Mouse (Mus musculus) embryo, embryonic 11 days (tissue): ENCODE data around the gene Capn11.

ENCODE experiments used
- DNase-seq: peaks from one replicate; pipeline ENCODE4 v3.0.0-alpha.2; 2015

The Capn11 gene

DNA sequence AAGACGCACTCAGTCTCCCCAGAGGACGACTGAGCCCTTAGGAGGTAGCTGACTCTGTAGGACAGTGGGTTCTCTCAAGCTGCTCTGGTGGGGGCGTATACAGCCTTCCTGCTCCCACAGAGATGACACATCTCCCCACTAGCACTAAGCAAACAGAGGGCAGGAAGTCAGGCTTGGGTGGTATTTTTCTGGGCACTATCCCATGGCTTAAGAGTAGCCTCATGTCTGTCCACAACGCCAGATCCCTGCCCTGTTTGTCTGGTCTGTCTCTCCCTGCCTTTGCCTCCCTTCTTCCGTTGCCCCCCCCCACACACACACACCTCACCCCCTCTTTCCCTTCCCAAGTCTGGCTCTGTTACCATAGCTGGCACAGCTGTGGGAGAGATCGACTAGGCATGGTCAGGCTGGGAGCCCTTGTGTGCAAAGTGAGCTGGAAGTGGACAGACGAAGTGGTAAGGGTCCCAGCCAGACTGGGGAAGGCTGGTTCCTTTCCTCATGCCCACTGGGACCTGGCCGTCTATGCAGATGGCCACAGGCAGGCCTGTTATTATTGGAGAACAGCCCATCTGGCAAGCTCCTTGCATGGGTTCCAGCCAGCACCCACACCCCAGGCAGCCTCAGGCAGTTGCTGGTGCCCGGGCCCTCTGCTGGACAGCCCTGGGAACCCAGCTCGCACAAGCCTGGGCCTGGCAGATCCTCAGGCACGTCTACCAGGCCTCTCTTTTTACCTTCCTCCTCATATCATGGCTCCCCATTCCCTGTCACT lies 62.3 kb downstream of the Capn11 start:
- DNase-seq, result peak; percentile 71

DNA sequence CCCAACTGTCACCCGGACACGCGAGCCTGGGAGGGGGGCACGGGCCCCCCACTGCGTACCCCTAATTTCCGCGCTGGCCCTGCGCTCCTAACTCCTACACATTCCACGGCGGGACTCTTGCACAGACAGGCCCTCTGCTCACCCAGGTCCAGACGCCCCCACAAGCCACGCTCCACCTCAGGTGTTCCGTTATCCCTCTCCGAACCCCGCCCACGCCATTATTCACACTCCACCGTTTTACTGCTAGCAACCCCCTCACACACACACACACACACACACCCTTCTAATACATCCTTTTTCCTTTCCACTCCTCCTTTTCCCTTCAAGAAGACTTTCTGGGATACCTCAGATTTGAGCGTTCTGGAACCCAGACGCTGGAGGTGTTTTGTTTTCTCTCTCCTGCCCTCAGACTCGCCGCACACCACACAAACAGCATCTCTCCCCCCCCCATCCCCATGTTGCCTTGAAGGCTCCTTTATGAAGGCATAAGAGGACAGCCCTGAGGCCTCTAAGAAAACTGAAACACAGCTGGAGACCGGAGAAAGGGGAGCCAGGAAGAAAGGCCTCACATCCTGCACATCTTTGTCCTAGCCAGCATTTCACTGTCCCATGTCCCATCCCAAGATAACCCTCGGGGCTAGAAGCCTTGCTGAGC lies 63.3 kb downstream of the Capn11 start:
- DNase-seq, result no peak

DNA sequence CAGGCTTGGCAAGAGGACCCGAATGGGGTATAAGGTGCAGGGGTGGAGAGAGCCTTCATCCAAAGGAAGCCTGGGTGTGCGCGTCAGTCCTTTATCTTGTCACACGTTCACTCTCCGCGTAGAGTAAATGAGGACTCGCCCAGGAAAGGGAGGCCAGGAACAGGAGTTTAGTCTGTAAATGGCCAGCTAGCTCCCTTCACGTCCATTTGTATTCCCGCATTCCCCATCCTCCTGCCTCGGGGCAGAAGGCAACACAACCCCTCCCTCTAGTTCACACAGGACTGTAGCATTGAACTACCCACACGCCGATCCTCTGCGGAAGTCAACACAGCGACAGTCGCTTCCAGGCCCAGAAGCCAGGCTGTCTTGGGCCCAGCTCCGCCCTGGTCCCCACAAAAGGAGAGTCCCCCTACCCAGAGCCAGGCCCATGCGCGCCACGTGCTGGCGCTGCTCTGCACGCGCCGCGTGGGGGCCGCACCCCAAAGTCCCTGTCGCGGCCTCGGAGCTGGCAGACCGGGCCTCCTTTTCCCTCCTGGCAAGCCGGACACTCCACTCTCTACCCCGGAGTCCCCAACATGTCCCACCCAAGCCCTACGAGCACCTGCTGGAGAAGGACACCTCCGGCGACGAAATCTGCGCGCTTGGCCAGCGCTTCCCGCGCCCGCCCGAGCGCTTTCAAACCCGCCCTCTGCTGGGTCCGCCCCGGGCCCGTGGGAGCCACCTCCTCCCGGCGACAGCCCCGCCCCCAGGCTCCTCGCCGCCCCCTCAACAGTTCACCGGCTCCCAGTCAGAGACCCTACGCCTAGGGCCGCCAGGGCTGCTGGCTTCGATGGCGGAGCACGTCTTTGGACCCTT lies 64.0 kb downstream of the Capn11 start:
- DNase-seq, result peak; percentile 87

DNA sequence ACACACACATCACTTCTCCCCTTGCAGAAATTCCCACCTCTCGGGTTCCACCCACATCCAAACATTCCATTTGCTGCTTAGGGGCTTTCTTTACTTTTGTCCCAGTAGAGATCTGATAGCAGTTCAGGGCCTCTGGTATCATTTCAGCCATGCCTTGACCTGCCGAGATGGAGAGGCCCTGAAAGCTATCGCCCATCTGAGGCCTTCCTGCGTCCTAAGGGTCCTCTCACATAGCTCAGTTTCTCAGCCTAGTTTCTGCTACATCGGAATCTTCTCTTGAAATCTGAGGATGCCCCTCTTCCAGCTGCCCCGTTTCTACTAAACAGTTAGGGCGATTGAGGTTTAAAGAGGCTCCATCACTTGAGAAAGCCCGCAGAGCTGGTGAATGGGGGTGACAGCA lies 64.9 kb downstream of the Capn11 start:
- no peak for DNase-seq

DNA sequence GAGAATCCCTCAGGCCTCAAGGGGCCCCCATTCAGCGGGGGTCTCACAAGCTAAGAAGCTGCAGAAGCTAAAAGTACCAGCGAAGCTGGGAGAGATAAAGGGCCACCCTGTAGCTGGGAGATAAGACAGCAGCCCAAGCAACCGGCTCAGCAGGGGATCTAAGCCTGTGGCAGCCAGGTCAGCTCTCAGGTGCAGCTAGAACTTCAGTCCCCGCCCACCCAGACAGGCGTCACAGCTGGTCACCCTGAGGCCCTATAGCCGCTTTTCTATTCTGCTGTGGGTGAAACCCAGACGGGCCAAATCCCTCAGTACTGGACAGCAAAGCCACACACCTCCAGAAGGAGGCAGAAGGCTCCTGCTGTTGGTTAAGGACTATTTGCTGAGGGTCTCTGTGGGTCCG lies 65.6 kb downstream of the Capn11 start:
- DNase-seq, result peak; percentile 29

DNA sequence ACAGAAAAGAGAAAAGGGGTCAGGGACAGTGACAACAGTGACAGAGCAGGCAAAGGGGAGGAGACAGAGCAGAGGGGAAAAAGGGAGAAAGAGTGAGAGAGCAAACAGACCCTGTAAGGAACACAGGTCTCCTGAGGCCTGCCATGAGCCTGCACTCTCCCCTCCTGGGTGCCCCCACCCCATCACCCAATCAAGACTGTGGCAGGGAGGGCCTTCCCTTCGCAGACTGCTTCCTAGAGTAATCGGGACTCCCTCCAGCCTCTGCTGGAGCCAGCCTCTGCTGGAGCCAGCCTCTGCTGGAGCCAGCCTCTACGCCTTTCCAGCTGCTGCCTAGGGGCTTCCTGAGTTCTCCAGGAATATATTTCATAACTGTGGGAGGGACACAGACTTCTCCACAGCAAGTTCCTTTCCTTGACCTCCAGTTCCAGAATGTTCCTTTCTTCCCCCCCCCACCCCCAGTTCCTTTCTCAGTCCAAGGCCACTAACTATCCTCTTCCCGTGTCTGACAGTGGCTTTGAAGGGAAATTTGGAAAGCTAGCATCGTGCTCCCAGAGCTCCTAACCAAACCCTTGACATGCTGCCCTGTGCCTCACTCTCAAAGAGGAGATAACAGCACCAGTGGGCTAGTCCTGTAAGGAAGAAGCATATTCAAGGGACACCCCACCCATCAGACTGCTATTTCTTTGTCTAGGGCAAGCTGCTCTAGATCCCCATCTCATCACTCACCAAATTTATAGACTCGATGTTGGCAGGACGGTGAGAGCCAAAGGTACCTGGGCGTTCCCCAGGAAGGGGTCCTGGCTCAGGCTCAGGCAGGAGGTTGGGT lies 66.3 kb downstream of the Capn11 start:
- no peak for DNase-seq

DNA sequence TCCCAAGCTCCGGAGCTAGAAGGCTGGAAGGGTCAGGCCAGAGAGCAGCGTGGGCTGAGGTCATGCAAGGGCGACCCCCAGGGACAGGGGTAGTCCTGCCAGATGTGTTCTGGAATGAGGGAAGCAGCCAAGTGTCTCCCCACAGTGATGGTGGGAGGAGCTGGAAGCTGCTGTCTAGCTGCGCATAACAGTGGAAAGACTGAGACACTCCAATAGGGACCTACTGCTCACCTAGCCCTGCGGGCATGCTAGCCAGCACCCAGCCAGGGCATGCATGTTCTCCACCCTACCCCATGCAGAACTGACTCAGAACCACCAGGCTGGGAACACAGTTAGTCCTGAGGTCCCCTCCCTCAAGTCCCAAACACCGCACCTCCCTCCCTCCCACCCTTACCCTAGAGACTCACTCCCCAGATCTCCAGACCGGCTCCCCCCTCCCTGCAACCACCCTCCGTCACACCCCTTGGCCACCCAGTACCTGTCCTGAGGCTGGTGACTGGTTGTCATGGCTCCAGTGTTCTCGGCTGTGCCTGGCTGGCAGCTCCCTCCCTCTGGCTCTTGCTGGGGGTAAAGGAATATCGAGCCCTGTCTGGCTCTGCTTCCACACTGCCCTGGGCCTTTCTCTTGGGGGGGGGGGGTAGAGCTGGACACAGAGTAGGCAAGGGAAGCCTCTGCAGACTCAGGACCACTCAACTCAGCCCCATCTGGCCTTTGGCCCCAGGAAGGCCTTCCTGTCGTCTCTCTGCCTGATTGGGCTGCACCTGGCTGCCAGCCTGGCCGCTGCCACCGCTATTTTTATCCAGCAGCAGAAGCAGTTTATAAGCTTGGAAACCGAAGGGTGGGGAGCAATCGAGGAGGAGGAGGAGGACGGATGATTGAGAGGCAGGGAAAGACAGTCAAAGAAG lies 67.2 kb downstream of the Capn11 start:
- DNase-seq, result no peak

DNA sequence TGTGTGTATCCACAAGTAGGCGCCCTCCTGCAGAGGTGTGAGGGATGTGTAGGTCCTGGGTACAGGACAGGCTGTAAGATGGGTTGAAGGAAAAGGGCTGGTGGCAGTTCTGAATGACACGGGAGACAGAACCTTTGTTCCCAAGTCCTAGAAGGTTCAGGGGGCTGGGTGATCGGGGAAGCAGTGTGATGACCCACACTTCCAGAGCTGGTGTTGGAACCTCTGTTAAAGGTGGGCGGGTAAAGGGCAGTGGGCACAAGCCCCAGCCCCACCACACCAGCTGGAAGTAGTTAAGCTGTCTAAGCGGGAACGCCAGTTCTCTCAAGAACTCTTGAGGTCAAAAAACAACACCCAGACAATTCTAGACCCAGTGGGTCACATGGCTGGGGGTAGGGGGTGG lies 68.7 kb downstream of the Capn11 start:
- DNase-seq, result no peak

DNA sequence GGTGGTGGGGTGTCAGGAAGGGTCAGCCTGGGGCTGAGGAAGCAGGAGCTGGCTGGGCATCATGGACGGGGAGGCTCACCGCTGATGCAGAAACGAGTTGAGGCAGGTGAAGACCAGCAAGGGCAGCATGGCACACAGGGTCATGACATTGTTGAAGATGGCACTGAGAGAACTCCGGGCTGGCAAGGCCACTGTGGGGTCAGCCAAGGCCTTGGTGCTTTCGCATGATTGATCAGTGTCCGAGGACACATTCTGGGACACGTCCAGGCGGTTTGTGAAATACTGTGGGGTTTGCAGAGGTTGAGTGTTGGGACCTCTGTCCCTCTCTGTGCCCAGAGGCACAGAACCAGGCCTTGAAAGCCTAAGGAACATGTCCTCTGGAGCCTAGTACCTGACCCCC lies 69.3 kb downstream of the Capn11 start:
- DNase-seq, result no peak

DNA sequence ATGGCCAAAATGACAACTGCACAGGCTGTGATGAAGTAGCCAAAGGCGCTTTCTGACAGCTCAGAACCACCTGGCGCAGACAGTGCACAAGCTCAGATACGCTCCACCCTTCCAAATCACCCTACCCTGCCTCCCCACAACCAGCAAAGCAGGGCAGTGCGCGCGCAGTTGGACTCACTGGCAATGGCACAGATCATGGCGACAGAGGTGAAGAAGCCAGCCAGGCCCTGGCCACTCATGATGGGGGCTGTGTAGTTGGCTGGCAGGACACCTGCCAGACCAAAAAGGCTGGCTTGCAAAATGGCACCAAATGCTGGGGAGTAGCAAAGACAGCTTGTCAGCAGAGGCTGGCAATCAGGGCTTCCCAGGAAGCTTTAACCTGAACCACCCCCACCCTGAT lies 69.9 kb downstream of the Capn11 start:
- DNase-seq, result no peak

DNA sequence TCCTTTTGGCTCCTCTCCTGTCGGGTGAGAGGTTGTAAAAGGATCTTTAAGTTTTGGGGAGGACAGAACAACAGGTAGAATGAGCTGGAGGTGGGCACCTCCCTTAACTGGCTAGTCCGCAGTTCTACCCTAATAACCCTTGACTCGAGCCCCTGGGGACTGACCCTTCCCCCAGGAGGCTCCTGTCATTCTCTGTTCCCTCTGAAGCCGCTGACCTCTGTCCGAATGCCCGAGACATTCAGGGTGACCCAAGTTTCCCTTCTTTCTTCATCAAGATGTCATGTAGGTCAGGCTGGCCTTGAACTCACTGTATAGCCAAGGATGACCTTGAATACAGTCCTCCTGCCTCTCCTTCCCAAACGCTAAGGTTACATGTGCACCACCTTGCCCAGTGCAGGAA lies 70.8 kb downstream of the Capn11 start:
- DNase-seq, result no peak

DNA sequence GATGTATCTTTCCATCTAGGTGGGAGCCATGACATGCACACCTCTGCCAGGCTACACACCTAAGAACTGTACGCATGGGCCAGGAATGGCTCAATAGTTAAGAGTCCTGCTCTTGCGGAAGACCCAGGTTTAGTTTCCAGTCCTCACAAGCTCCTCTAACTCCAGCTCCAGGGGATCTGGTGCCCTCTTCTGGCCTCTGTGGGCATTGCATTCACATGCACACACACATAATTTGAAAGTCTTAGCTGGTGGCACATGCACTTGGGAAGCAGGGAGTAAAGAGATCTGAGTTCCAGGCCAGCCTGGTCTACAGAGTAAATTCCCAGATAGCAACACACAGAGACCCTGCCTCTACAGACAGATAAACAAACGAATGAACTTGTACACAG lies 72.7 kb downstream of the Capn11 start:
- DNase-seq, result no peak

DNA sequence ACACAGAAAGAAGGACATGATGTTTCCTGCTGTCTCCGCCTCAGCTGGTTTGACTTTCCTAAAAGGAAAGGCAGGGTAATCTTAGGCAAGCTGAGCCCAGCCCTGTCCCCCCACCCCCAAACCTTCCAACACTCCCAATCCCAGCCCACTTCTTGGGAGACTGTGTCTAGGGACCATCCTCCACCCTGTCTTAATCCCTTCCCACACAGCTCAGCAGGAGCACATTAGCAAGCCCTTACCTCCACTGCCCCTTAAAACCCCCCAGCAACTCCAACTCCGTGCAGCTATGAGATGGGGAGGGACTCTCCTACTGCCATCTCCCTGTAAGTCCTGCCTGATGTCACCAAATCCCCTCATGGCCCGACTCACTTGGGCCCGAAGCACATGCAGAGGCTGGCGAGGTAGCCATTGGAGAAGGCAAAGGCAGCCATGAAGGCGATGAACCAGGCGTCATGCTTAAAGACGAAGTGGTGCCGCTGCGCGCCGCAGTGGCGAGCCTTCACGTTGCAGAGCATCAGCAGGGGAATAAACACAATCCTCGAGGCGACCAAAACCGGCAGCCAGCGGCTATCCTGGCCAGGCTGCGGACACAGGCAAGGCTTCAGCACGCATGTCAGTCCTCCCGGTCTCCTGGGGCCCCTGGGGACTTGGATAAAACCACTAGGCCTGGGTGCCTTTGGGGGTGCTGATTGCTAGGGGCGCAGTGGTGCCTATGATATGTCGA lies 73.2 kb downstream of the Capn11 start:
- DNase-seq, result peak; percentile 26

DNA sequence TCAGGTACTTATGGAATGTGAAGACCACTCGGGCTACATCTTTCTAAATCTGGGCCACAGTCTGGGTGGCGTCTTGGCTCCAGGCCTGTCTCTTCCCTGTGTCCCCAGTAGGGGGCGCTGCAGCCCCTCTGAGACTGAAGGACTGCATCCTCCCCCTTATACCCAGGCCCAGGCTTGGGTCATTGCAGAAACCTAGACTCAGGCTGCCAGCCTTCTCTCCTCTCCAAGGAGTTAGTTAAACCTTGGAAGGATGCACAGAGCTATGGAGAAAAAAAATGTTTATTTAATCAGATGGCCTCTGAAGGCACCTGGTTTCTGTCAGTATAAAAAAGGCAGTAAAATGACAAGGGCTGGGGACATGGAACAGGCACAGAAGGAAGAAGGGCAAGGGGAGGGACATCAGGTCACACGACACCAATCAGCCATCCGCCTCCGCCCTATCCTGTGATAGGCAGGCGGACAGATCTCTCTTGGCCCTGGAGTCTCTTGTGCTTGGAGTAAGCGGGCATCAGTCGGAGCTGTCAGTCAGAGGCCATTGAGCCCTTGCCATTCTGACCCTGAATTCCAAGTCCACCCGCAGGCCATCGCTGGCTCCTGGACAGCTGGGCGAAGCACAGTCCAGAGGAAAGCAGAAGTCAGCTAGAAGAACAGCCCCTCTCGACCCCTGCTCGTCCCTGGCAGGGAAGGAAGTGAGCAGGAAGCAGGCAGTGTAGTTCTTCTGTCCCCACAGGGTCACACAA lies 74.0 kb downstream of the Capn11 start:
- peak; percentile 86 for DNase-seq

DNA sequence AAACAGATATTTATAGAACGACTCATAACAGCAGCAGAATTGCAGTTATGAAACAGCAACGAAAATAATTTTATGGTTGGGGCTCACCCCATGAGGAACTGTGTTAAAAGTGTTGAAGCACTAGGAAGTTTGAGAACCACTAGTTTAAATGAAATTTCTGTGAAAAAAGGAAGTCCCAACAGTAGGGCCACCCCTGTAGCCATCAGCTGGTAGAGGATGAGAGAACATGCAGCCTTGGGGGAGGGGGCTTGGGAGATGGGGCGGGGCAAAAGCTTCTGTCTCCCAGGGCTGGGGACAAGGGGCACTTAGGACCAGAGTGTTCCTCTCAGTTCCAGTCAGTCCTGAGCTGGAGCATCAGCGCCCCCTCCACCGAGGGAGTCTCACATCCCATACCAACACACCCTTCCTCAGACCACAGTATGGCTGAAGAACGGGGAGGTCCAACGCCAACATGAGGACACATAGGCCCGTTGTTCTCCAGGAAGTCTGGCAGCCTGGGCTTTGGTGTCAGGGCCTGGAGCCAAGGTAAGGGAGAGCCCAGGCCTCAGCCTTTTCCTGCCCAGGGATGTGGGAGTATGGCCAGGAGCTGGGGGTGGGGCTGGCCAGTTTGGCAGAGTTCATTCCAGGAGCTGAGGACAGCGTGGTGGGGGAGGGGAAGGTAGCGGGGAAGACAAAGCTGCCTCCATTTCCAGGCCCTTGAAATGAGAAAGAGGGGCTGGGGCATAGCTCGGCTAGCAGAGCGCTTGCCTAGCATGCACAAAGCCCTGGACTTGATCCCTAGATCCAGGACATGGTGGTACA lies 74.8 kb downstream of the Capn11 start:
- DNase-seq, result peak; percentile 60

DNA sequence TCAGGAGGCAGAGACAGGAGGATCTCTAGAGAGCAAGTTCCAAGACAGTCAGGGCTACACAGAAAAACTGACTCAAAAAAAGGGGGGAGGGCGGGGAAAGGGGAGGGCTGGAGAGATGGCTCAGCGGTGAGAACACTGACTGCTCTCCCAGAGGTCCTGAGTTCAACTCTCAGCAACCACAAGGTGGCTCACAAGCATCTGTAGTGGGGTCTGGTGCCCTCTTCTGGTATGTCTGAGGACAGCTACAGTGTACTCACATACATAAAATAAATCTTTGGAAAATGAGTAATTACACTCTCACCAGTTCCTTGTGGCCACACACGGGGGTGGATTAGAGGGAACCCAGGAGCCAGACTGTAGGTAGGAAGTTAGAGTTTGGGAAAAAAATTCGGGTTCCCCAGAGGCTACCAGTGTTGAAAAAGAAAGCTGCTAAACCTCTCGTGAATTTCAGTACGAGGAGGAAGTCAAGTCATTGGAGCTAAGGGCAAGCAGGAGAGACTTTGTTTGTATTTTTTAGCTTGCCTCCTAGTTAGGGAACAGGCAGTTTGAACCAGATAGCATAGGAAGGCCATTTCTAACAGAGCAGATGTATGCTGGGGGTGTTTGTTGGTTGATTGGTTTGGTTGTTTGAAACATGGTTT lies 76.3 kb downstream of the Capn11 start:
- no peak for DNase-seq

DNA sequence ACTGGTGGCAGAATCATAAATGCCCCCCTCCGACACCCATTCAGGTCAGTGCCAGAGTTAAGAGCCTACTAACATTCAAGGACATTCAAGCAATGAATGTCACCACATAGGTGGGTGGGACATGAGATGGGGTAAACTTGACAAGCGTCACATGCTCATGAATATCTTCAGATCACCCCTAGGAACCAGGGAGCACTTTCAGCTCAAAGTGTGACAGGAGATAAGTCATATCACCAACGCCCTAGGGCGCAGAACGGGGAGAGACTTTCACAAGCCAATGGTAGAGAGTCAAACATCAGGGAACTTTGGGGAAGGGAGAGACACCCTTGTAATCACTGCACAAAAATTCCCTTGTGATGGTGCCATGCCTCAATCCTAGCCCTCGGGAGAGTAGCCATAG lies 76.9 kb downstream of the Capn11 start:
- no peak for DNase-seq

DNA sequence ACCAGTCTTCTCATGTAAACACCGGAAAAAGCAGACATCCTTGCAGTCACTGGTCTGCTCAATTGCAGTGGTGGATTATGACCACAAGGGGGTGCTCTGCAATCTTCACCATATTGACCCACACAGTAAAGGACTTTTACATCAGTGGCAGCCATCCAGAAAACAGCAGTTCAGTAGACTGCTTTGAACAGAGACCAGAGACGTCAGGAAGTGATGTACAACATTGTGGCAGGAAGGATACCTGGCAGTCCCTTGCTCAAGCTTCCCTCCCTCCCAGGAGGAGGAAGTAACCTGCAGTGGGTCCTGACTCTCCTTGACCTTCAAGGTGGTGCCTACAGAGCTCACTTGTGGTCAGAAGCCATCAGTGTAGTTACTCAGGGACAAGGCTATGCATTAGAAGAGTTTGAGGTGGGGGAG lies 77.5 kb downstream of the Capn11 start:
- DNase-seq, result peak; percentile 77

DNA sequence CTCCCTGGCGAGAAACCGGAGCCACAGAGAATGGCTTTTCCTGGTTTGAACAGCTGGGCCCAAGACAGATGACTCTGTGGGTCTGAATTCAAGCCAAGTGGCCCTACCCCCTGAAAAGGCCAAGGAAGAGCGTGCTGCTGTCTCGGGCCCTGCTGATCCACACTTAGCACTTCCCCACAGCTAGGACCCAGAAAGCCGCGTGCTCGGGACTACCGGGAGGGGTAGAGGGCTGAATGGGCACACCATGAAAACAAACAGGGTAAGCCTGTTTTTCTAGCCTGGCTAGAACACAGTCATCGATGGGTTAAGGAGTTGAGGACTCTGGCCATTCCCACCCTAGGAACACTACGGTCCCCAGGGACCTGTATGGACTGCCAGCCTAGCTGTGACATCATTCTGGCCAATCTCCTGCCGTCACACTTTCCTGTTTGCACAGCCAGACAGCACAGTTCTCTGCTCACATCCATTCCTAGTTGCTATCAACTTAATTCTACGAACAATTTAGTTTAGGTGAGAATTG lies 78.1 kb downstream of the Capn11 start:
- DNase-seq, result peak; percentile 28
